Mouse (Mus musculus): ENCODE results near the gene Olfr124. TPM values are rescaled to one million over a fixed set of nuclear protein-coding genes. Genes with fewer than 3 reads are reported as not detected.

The Olfr124 gene
- polyA plus RNA-seq (2015; fragmentation: Nextera tagmentation; extraction: Ambion mirVana), result not detected in 2 replicates

DNA sequence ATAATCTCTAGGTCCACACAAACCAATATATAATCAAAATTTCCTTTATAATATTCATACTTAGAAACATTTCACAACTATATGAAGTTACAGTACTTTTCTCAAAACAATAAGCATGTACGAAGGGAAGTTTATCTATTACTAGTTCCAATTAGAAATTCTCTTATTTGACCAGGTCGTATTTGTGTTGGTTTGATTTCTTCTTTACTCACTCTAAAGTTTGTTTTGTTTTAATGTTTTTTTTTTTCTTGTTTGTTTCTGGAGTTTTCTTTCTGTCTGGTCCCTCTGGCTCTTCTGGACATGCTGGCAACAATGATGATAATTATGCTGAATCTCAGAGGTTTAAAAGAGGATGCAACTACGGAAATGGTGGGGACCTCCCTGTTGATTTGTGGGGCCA, at the start of gene Olfr124:
Olfr124 (plus strand) TSS at position 301 of the 400 bp plus-strand sequence.
- Histone ChIP-seq H3K4me1 (no peaks in the 10 kb centered on the region), H3K4me2 (no peak within 1 kb of the TSS), H3K27ac (no peak within 1 kb of the TSS), H3K36me3 (no peaks in the 10 kb centered on the region), H3K4me3 (no peak within 1 kb of the TSS), H3K27me3 (no peaks in the 10 kb centered on the region), H3K9ac (no peak within 1 kb of the TSS), H3K9me3 (no peaks in the 10 kb centered on the region)
- no peak for ATAC-seq (ENCODE audit: insufficient number of reproducible peaks, low FRiP score, low TSS enrichment, low read depth)
- 77% methylated on average over 3 of the region's 3 CpGs for WGBS

DNA sequence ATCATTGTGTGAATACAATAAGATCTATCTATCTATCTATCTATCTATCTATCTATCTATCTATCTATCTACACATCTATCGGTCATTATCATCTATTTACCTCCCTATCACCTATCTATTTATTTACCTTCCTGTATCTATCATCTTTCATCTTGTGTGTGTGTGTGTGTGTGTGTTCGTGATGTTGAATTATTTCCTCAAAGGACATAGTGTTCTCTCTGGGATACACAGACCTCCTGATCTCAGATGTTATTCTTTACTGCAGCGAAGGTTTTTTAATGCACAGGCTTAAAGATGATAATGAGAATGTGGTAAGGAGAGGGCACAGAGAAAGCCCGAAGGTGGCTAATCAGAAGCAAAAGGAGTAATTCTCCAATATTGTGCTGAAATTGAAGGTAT, 31.4 kb upstream of the Olfr124 start, which contains the start of gene Olfr122:
Olfr122 (plus strand) TSS at position 301 of the 400 bp plus-strand sequence.
- H3K9me3 ChIP-seq, result no peaks in the 10 kb centered on the region
- H3K27ac ChIP-seq, result no peak within 1 kb of the TSS
- no peaks in the 10 kb centered on the region for H3K27me3 ChIP-seq
- no peak within 1 kb of the TSS for H3K4me2 ChIP-seq
- H3K4me1 ChIP-seq, result no peaks in the 10 kb centered on the region
- WGBS, result 77% methylated on average over 4 of the region's 4 CpGs
- ATAC-seq (ENCODE audit: insufficient number of reproducible peaks, low FRiP score, low TSS enrichment, low read depth), result no peak
- no peak within 1 kb of the TSS for H3K9ac ChIP-seq
- H3K36me3 ChIP-seq, result no peaks in the 10 kb centered on the region
- no peak within 1 kb of the TSS for H3K4me3 ChIP-seq

DNA sequence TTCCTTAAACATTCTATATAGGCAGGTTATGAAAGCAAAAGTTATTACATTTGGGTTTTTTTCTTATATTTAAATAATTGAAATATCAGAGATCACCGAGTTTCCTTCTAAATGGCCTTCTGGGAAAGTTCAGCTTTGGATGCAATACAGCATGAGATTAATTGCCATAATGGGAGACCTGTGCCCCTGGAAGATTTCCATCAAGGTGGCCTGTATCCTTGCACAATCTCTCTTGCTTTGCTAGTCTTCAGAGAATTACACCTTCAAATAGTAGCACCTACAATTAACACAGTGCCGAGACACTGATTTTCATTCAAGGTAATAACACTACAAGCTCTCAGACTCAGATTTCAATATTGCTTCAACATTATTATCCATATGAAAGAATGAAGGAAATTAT, 6.5 kb upstream of the Olfr124 start, which contains the start of gene Olfr123:
Olfr123 (plus strand) TSS at position 301 of the 400 bp plus-strand sequence.
- no peak within 1 kb of the TSS for H3K4me3 ChIP-seq
- no peak within 1 kb of the TSS for H3K27ac ChIP-seq
- H3K36me3 ChIP-seq, result no peaks in the 10 kb centered on the region
- H3K9me3 ChIP-seq, result no peaks in the 10 kb centered on the region
- H3K9ac ChIP-seq, result no peak within 1 kb of the TSS
- 93% methylated on average over 2 of the region's 2 CpGs for WGBS
- H3K4me2 ChIP-seq, result no peak within 1 kb of the TSS
- no peaks in the 10 kb centered on the region for H3K27me3 ChIP-seq
- no peak for ATAC-seq (ENCODE audit: insufficient number of reproducible peaks, low FRiP score, low TSS enrichment, low read depth)
- no peaks in the 10 kb centered on the region for H3K4me1 ChIP-seq

DNA sequence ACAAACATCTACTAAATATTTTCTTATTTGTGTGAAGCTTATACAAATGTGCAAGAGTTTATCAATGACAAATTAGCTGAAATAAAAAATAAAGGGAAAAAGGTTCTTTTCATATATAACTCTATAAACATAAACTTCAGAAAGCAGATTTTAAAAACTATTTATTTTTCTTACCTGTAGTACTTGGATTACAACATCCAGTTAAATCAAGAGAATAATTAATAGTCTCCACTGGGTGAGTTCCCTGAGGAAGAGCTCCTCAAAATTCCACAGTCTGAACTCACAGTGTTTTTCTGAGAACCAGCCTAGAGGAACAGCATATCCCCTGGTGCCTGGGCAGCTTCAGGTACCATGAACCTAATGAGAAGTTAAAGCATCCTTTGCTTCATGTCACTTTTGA, 33.0 kb downstream of the Olfr124 start, which contains the start of gene Olfr125:
Olfr125 (plus strand) TSS at position 301 of the 400 bp plus-strand sequence.
- Histone ChIP-seq H3K27ac (no peak within 1 kb of the TSS), H3K4me3 (no peak within 1 kb of the TSS), H3K9ac (no peak within 1 kb of the TSS), H3K4me2 (no peak within 1 kb of the TSS), H3K36me3 (no peaks in the 10 kb centered on the region), H3K4me1 (no peaks in the 10 kb centered on the region), H3K9me3 (no peaks in the 10 kb centered on the region), H3K27me3 (no peaks in the 10 kb centered on the region)
- no peak for ATAC-seq (ENCODE audit: insufficient number of reproducible peaks, low FRiP score, low TSS enrichment, low read depth)

- no peak for ATAC-seq (ENCODE audit: insufficient number of reproducible peaks, low FRiP score, low TSS enrichment, low read depth)
- H3K27me3 ChIP-seq, result no peaks in the 10 kb centered on the region
- no peak within 1 kb of the TSS for H3K27ac ChIP-seq
- no peak within 1 kb of the TSS for H3K4me3 ChIP-seq
- no peak within 1 kb of the TSS for H3K4me2 ChIP-seq
- H3K9ac ChIP-seq, result no peak within 1 kb of the TSS
- H3K36me3 ChIP-seq, result no peaks in the 10 kb centered on the region
- no peaks in the 10 kb centered on the region for H3K4me1 ChIP-seq
- no peaks in the 10 kb centered on the region for H3K9me3 ChIP-seq
Observed at GRCm38 (mm10) chr17:37847183-37847582, 47.5 kb downstream of the Olfr124 start, which contains the start of gene Olfr126. Gene Olfr126, plus strand, starts transcription at chr17:37847483.

Other genes starting within 250 kb of the Olfr124 start
- gene Olfr112, start 230.4 kb upstream of the Olfr124 start, polyA plus RNA-seq (2015; fragmentation: Nextera tagmentation; extraction: Ambion mirVana), result not detected in 2 replicates
- gene Olfr113, start 222.2 kb upstream of the Olfr124 start, polyA plus RNA-seq (2015; fragmentation: Nextera tagmentation; extraction: Ambion mirVana), result not detected in 2 replicates
- gene Olfr114, start 207.1 kb upstream of the Olfr124 start, polyA plus RNA-seq (2015; fragmentation: Nextera tagmentation; extraction: Ambion mirVana), result not detected in 2 replicates
- gene Olfr115, start 172.8 kb upstream of the Olfr124 start, polyA plus RNA-seq (2015; fragmentation: Nextera tagmentation; extraction: Ambion mirVana), result not detected in 2 replicates
- gene Olfr116, start 172.7 kb upstream of the Olfr124 start, polyA plus RNA-seq (2015; fragmentation: Nextera tagmentation; extraction: Ambion mirVana), result not detected in 2 replicates
- not detected in 2 replicates for gene Olfr117, start 136.1 kb upstream of the Olfr124 start, polyA plus RNA-seq (2015; fragmentation: Nextera tagmentation; extraction: Ambion mirVana)
- gene Olfr118, start 132.9 kb upstream of the Olfr124 start, polyA plus RNA-seq (2015; fragmentation: Nextera tagmentation; extraction: Ambion mirVana), result not detected in 2 replicates
- gene Olfr119, start 103.3 kb upstream of the Olfr124 start, polyA plus RNA-seq (2015; fragmentation: Nextera tagmentation; extraction: Ambion mirVana), result not detected in 2 replicates
- not detected in 2 replicates for gene Olfr120, start 78.1 kb upstream of the Olfr124 start, polyA plus RNA-seq (2015; fragmentation: Nextera tagmentation; extraction: Ambion mirVana)
- gene Olfr121, start 51.0 kb upstream of the Olfr124 start, polyA plus RNA-seq (2015; fragmentation: Nextera tagmentation; extraction: Ambion mirVana), result not detected in 2 replicates
- not detected in 2 replicates for gene Olfr122, start 31.3 kb upstream of the Olfr124 start, polyA plus RNA-seq (2015; fragmentation: Nextera tagmentation; extraction: Ambion mirVana)
- not detected in 2 replicates for gene Olfr123, start 6.4 kb upstream of the Olfr124 start, polyA plus RNA-seq (2015; fragmentation: Nextera tagmentation; extraction: Ambion mirVana)
- not detected in 2 replicates for gene Olfr125, start 33.1 kb downstream of the Olfr124 start, polyA plus RNA-seq (2015; fragmentation: Nextera tagmentation; extraction: Ambion mirVana)
- gene Olfr126, start 47.6 kb downstream of the Olfr124 start, polyA plus RNA-seq (2015; fragmentation: Nextera tagmentation; extraction: Ambion mirVana), result not detected in 2 replicates
- not detected in 2 replicates for gene Olfr127, start 100.5 kb downstream of the Olfr124 start, polyA plus RNA-seq (2015; fragmentation: Nextera tagmentation; extraction: Ambion mirVana)
- gene Olfr128, start 120.7 kb downstream of the Olfr124 start, polyA plus RNA-seq (2015; fragmentation: Nextera tagmentation; extraction: Ambion mirVana), result not detected in 2 replicates
- gene Olfr761, start 153.2 kb downstream of the Olfr124 start, polyA plus RNA-seq (2015; fragmentation: Nextera tagmentation; extraction: Ambion mirVana), result not detected in 2 replicates

Measured in limb, embryonic 15.5 days (tissue).